Mouse (Mus musculus): ENCODE results near the gene Psmb5. TPM values are rescaled to one million over a fixed set of nuclear protein-coding genes. Genes with fewer than 3 reads are reported as not detected.

Psmb5 gene
- polyA plus RNA-seq, 1 experiment from 2014 or later: 462 TPM

GRCm38 (mm10) chr14:54568694-54569414 is 49.0 kb downstream of the Psmb5 start:
- ATAC-seq: peak; percentile 2; the same call in 1 of the 2 replicates
- no peak overlapping the region for H3K4me2 ChIP-seq
- WGBS: 73% methylated on average over 15 of the region's 15 CpGs
- H3K9me3 ChIP-seq (replicated peaks): no peaks in the 10 kb centered on the region
- no peaks in the 10 kb centered on the region for H3K27me3 ChIP-seq
- H3K4me1 ChIP-seq: peaks cover 36% of the 10 kb centered on the region
- no peak overlapping the region for H3K9ac ChIP-seq
- no peak overlapping the region for H3K4me3 ChIP-seq
- 0 out of 2 replicates have a peak overlapping the region, but pooled peaks have one; percentile 44 for H3K27ac ChIP-seq
- H3K36me3 ChIP-seq (ENCODE audit: poor library complexity, severe bottlenecking): peaks cover 43% of the 10 kb centered on the region

MicroRNA genes within 50 kb of the gene (microRNA counts, 519-probe panel; counts per million panel counts)
- 177 counts per million, percentile 53 among the panel's probes with 10 or more counts for microRNA mmu-miR-686

Small RNAs within 50 kb of the gene (microRNA-seq; reads per million reads assigned to microRNA genes)
- gene Mir686 (not detected), gene Mir6948 (not detected)

Other genes with a start within 250 kb of the Psmb5 start
- gene Slc7a7, start 200.2 kb downstream of the Psmb5 start, polyA plus RNA-seq (2015; fragmentation: Nextera tagmentation; extraction: Ambion mirVana): 5.6 and 6.1 TPM in 2 replicates
- 270 and 310 TPM in 2 replicates for gene Mrpl52, start 191.1 kb downstream of the Psmb5 start, polyA plus RNA-seq (2015; fragmentation: Nextera tagmentation; extraction: Ambion mirVana)
- 54.5 and 57.3 TPM in 2 replicates for gene Mmp14, start 186.4 kb downstream of the Psmb5 start, polyA plus RNA-seq (2015; fragmentation: Nextera tagmentation; extraction: Ambion mirVana)
- 19.9 and 24.4 TPM in 2 replicates for gene Lrp10, start 153.9 kb downstream of the Psmb5 start, polyA plus RNA-seq (2015; fragmentation: Nextera tagmentation; extraction: Ambion mirVana)
- 24.2 and 24.4 TPM in 2 replicates for gene Rem2, start 141.9 kb downstream of the Psmb5 start, polyA plus RNA-seq (2015; fragmentation: Nextera tagmentation; extraction: Ambion mirVana)
- 107 and 113 TPM in 2 replicates for gene Prmt5, start 100.5 kb downstream of the Psmb5 start, polyA plus RNA-seq (2015; fragmentation: Nextera tagmentation; extraction: Ambion mirVana)
- 39.7 and 43.1 TPM in 2 replicates for gene Haus4, start 63.4 kb downstream of the Psmb5 start, polyA plus RNA-seq (2015; fragmentation: Nextera tagmentation; extraction: Ambion mirVana)
- gene Ajuba, start 40.5 kb downstream of the Psmb5 start, polyA plus RNA-seq (2015; fragmentation: Nextera tagmentation; extraction: Ambion mirVana): 18.8 and 20.3 TPM in 2 replicates
- 8.3 and 9.4 TPM in 2 replicates for gene 4931414P19Rik, start 12.0 kb downstream of the Psmb5 start, polyA plus RNA-seq (2015; fragmentation: Nextera tagmentation; extraction: Ambion mirVana)
- 0.04 TPM in 1 of 2 replicates, not detected in the other for gene Psmb11, start 3.4 kb upstream of the Psmb5 start, polyA plus RNA-seq (2015; fragmentation: Nextera tagmentation; extraction: Ambion mirVana)
- not detected in 2 replicates for gene Gm17606, start 22.9 kb upstream of the Psmb5 start, polyA plus RNA-seq (2015; fragmentation: Nextera tagmentation; extraction: Ambion mirVana)
- gene Cdh24, start 23.3 kb upstream of the Psmb5 start, polyA plus RNA-seq (2015; fragmentation: Nextera tagmentation; extraction: Ambion mirVana): 7.1 and 8.0 TPM in 2 replicates
- gene 1700123O20Rik, start 68.2 kb upstream of the Psmb5 start, polyA plus RNA-seq (2015; fragmentation: Nextera tagmentation; extraction: Ambion mirVana): 84.6 and 87.5 TPM in 2 replicates
- 191 and 216 TPM in 2 replicates for gene Acin1, start 68.9 kb upstream of the Psmb5 start, polyA plus RNA-seq (2015; fragmentation: Nextera tagmentation; extraction: Ambion mirVana)
- gene Gm29776, start 80.8 kb upstream of the Psmb5 start, polyA plus RNA-seq (2015; fragmentation: Nextera tagmentation; extraction: Ambion mirVana): 0.15 TPM in 1 of 2 replicates, not detected in the other
- not detected in 2 replicates for gene Cebpe, start 94.2 kb upstream of the Psmb5 start, polyA plus RNA-seq (2015; fragmentation: Nextera tagmentation; extraction: Ambion mirVana)
- gene Slc7a8, start 163.9 kb upstream of the Psmb5 start, polyA plus RNA-seq (2015; fragmentation: Nextera tagmentation; extraction: Ambion mirVana): 3.2 and 3.5 TPM in 2 replicates
- not detected in 2 replicates for gene Rnf212b, start 196.1 kb upstream of the Psmb5 start, polyA plus RNA-seq (2015; fragmentation: Nextera tagmentation; extraction: Ambion mirVana)